Mouse (Mus musculus) liver, postnatal 0 days (tissue): ENCODE measurements around the gene Glcci1. TPM values are rescaled to one million over a fixed set of nuclear protein-coding genes. Genes with fewer than 3 reads are reported as not detected.

Experiments
- ATAC-seq: fragments of 200-750 bp; cut with Nextera tagmentation; 2 replicates; pipeline ENCODE4 v1.8.0; 2017; ENCODE audit warnings: mild to moderate bottlenecking, moderate library complexity
- DNase-seq: peaks from one replicate; pipeline ENCODE4 v3.0.0-alpha.2; 2016
- H3K27ac ChIP-seq: fragments of 300-500 bp; sonication (generic); 2 replicates; pipeline ENCODE4 v1.5.1; 2014; ENCODE audit warnings: antibody characterized with exemption, moderate library complexity, mild to moderate bottlenecking, low read depth
- H3K27me3 ChIP-seq: fragments of 300-500 bp; sonication (generic); 2 replicates; pipeline ENCODE4 v1.6.1; 2014; ENCODE audit warnings: low read length, control low read depth, mixed read lengths; ENCODE audit not compliant: insufficient read depth
- H3K36me3 ChIP-seq: fragments of 300-500 bp; sonication (generic); replicated peaks from 2 replicates; pipeline ENCODE4 v1.6.1; 2014; ENCODE audit warnings: mild to moderate bottlenecking, control low read depth, low read length, moderate library complexity, mixed read lengths; ENCODE audit not compliant: insufficient read depth
- H3K4me1 ChIP-seq: fragments of 300-500 bp; sonication (generic); 2 replicates; pipeline ENCODE4 v1.6.1; 2014; ENCODE audit warnings: antibody characterized with exemption, mild to moderate bottlenecking, control low read depth; ENCODE audit not compliant: insufficient read depth
- H3K4me2 ChIP-seq: fragments of 300-500 bp; sonication (generic); 2 replicates; pipeline ENCODE4 v1.6.1; 2014; ENCODE audit warnings: low read depth, mild to moderate bottlenecking, low read length, moderate library complexity, mixed read lengths
- H3K4me3 ChIP-seq: fragments of 300-500 bp; sonication (generic); 2 replicates; pipeline ENCODE4 v1.5.1; 2014; ENCODE audit warnings: low read depth, low read length
- H3K9ac ChIP-seq: fragments of 300-500 bp; sonication (generic); replicated peaks from 2 replicates; pipeline ENCODE4 v1.6.1; 2014; ENCODE audit warnings: mild to moderate bottlenecking, moderate library complexity
- H3K9me3 ChIP-seq: fragments of 300-500 bp; sonication (generic); 2 replicates; pipeline ENCODE4 v1.6.1; 2016; ENCODE audit warnings: mild to moderate bottlenecking, control low read depth, low read length, mixed read lengths
- CTCF ChIP-seq: sonication (generic); IDR thresholded peaks from 2 replicates; pipeline ENCODE4 v1.5.1; 2016; ENCODE audit warnings: antibody characterized with exemption, low read depth
- EP300 ChIP-seq: IDR thresholded peaks from 2 replicates; pipeline ENCODE4 v1.6.1; 2016; ENCODE audit warnings: antibody characterized with exemption, low read depth, mild to moderate bottlenecking
- WGBS: fragments of 180-500 bp; shearing (Covaris S2); extraction: QIAGEN DNeasy Blood & Tissue Kit; methylation state at CpG from one replicate; pipeline ENCODE4 v1.1.7; 2014; ENCODE audit not compliant: insufficient replicate concordance; 5-methylcytosine and 5-hydroxymethylcytosine counted together
- polyA plus RNA-seq: library from polyadenylated mRNA; unstranded; fragments of >200 nt; fragmentation: Nextera tagmentation; extraction: Ambion mirVana; gene quantifications from 2 replicates; pipeline ENCODE4 v1.2.1, GENCODE M21; 2015

Glcci1 gene
- polyA plus RNA-seq, 1 experiment from 2014 or later = 2.5 TPM

- WGBS = 74% methylated on average over 10 of the region's 10 CpGs
- no peak for ATAC-seq
These were observed 135.3 kb downstream of the Glcci1 start for GRCm38 (mm10) chr6:8644703-8645102.

DNA sequence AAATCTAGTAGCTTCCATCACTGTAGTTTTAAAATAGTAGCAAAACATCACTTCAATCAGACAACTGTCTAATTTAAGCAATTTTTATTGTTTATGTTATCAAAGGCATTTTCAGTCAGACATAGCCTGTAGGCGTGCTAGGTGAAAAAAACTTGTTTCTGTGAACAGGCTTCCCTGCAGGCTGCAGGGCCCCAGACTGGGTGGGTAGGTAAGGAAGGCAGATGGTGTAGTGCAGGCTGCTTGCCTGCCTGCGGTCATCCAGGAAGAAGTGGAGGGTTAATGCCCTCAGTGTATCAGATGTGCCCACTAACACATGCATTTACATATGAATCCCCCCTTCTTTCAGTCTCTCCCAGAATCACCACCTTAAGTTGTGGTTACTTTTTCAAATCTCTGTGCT, 136.3 kb downstream of the Glcci1 start:
- Histone ChIP-seq H3K27ac (no peak overlapping the region), H3K9me3 (no peaks in the 10 kb centered on the region), H3K36me3 (no peaks in the 10 kb centered on the region), H3K9ac (no peak overlapping the region), H3K4me2 (no peak overlapping the region), H3K27me3 (no peaks in the 10 kb centered on the region), H3K4me3 (no peak overlapping the region), H3K4me1 (no peaks in the 10 kb centered on the region)
- DNase-seq = no peak
- TF ChIP-seq CTCF = no peak
- WGBS = 67% methylated on average over 2 of the region's 2 CpGs
- no peak for ATAC-seq

More at GRCm38 (mm10) chr6:8644703-8645102, 135.3 kb downstream of the Glcci1 start:
- DNase-seq = no peak
- Histone ChIP-seq H3K4me1 (no peaks in the 10 kb centered on the region), H3K4me2 (no peak overlapping the region), H3K27me3 (no peaks in the 10 kb centered on the region), H3K27ac (no peak overlapping the region), H3K4me3 (no peak overlapping the region), H3K9me3 (no peaks in the 10 kb centered on the region), H3K36me3 (no peaks in the 10 kb centered on the region), H3K9ac (no peak overlapping the region)
- TF ChIP-seq EP300 = no peak
- TF ChIP-seq CTCF = no peak
